Mouse (Mus musculus): ENCODE results near the gene Dgcr2. TPM values are rescaled to one million over a fixed set of nuclear protein-coding genes. Genes with fewer than 3 reads are reported as not detected.

Gene Dgcr2
- polyA plus RNA-seq, 1 experiment from 2014 or later = 88.5 TPM

DNA sequence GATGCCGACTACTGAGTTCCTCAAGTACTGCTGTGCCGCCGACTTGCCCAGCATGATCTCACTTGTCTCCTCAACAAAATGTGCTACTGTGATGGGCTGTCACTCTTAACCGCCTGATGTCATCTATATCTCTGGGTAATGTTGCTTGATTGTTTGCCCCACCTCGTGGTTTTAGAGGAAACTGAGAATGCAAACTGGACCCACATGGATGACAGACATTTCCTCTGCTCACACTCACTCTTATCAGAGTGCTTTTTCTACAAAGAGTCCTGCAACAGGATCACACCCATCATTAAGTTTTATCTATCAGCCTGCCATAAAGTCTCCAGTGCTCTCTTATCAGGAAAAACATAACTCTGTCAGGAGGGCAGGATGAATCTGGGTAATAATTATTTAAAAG is 27.1 kb downstream of the Dgcr2 start:
- Histone ChIP-seq H3K9ac (no peak overlapping the region), H3K4me1 (no peaks in the 10 kb centered on the region), H3K27me3 (no peaks in the 10 kb centered on the region), H3K9me3 (no peaks in the 10 kb centered on the region), H3K4me3 (no peak overlapping the region), H3K4me2 (no peak overlapping the region), H3K36me3 (peaks cover 45% of the 10 kb centered on the region), H3K27ac (no peak overlapping the region)
- 79% methylated on average over 5 of the region's 5 CpGs for WGBS
- no peak for ATAC-seq (ENCODE audit: insufficient number of reproducible peaks, low FRiP score, low TSS enrichment, low read depth)

DNA sequence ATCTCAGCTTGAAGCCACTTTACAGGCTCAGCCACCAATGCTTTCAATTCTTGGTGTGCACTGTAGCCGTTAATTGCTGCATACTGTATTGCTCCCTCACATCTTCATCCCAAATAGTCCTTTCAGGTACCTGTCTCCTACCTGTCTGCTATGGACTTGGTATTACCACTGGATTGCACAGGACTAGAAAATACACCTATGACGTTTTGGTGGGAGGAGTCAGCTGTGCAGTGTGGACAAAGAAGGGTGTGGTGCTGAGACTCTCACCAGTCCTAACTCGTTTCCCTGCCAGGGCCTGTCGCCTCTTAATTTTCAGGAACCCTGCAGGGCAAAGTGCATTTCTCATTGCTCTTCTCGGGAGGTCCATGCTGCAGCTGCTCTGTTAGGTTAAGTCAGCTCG is 32.6 kb downstream of the Dgcr2 start:
- no peak for ATAC-seq (ENCODE audit: insufficient number of reproducible peaks, low FRiP score, low TSS enrichment, low read depth)
- H3K27me3 ChIP-seq = no peaks in the 10 kb centered on the region
- WGBS = 52% methylated on average over 6 of the region's 6 CpGs
- H3K4me1 ChIP-seq = no peaks in the 10 kb centered on the region
- H3K36me3 ChIP-seq = peaks cover 47% of the 10 kb centered on the region
- H3K4me2 ChIP-seq = no peak overlapping the region
- no peak overlapping the region for H3K9ac ChIP-seq
- H3K9me3 ChIP-seq = no peaks in the 10 kb centered on the region
- H3K27ac ChIP-seq = no peak overlapping the region
- no peak overlapping the region for H3K4me3 ChIP-seq

GRCm38 (mm10) chr16:17865293-17865692 is 33.1 kb downstream of the Dgcr2 start:
- Histone ChIP-seq H3K27ac (no peak overlapping the region), H3K9me3 (no peaks in the 10 kb centered on the region), H3K4me2 (no peak overlapping the region), H3K4me1 (no peaks in the 10 kb centered on the region), H3K36me3 (peaks cover 47% of the 10 kb centered on the region), H3K9ac (no peak overlapping the region), H3K4me3 (no peak overlapping the region), H3K27me3 (no peaks in the 10 kb centered on the region)
- ATAC-seq (ENCODE audit: insufficient number of reproducible peaks, low FRiP score, low TSS enrichment, low read depth) = no peak
- WGBS = 87% methylated on average over 2 of the region's 2 CpGs

GRCm38 (mm10) chr16:17858592-17858991 is 39.8 kb downstream of the Dgcr2 start:
- Histone ChIP-seq H3K4me3 (no peak overlapping the region), H3K4me1 (no peaks in the 10 kb centered on the region), H3K27me3 (no peaks in the 10 kb centered on the region), H3K27ac (no peak overlapping the region), H3K9ac (no peak overlapping the region), H3K36me3 (peaks cover 76% of the 10 kb centered on the region), H3K9me3 (no peaks in the 10 kb centered on the region), H3K4me2 (no peak overlapping the region)
- no peak for ATAC-seq (ENCODE audit: insufficient number of reproducible peaks, low FRiP score, low TSS enrichment, low read depth)

DNA sequence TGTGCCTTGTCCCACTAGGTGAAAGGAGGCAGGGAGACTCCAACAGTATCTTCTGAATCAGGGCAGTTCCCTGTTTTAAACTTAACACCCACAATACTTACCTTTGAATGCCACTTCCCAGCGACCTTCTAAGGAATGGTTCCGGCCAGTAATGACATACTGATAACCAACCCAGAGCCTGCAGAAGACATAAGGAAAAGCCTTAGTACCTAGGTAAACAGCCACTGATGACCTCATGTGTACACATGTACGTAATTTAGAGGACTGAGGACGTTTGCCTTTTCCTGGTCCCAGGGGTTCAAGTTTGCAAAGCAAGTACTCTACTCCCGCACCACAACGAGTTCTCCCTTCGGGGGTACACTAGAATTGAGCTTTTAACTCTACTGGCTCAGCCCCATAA is 41.2 kb downstream of the Dgcr2 start:
- Histone ChIP-seq H3K9me3 (no peaks in the 10 kb centered on the region), H3K4me3 (no peak overlapping the region), H3K27me3 (no peaks in the 10 kb centered on the region), H3K9ac (no peak overlapping the region), H3K4me1 (no peaks in the 10 kb centered on the region), H3K4me2 (no peak overlapping the region), H3K27ac (no peak overlapping the region), H3K36me3 (peaks cover 81% of the 10 kb centered on the region)
- 90% methylated on average over 7 of the region's 7 CpGs for WGBS
- ATAC-seq (ENCODE audit: insufficient number of reproducible peaks, low FRiP score, low TSS enrichment, low read depth) = no peak

GRCm38 (mm10) chr16:17853263-17853662 is 45.1 kb downstream of the Dgcr2 start:
- H3K36me3 ChIP-seq = peaks cover 87% of the 10 kb centered on the region
- ATAC-seq (ENCODE audit: insufficient number of reproducible peaks, low FRiP score, low TSS enrichment, low read depth) = no peak
- H3K9me3 ChIP-seq = no peaks in the 10 kb centered on the region
- H3K4me2 ChIP-seq = no peak overlapping the region
- no peaks in the 10 kb centered on the region for H3K27me3 ChIP-seq
- no peak overlapping the region for H3K27ac ChIP-seq
- no peak overlapping the region for H3K4me3 ChIP-seq
- H3K4me1 ChIP-seq = no peaks in the 10 kb centered on the region
- no peak overlapping the region for H3K9ac ChIP-seq
- 74% methylated on average over 2 of the region's 2 CpGs for WGBS

GRCm38 (mm10) chr16:17851860-17852259 is 46.5 kb downstream of the Dgcr2 start:
- no peaks in the 10 kb centered on the region for H3K4me1 ChIP-seq
- H3K4me2 ChIP-seq = no peak overlapping the region
- no peak overlapping the region for H3K4me3 ChIP-seq
- H3K36me3 ChIP-seq = peaks cover 84% of the 10 kb centered on the region
- no peak overlapping the region for H3K27ac ChIP-seq
- no peaks in the 10 kb centered on the region for H3K9me3 ChIP-seq
- H3K27me3 ChIP-seq = no peaks in the 10 kb centered on the region
- H3K9ac ChIP-seq = no peak overlapping the region
- ATAC-seq (ENCODE audit: insufficient number of reproducible peaks, low FRiP score, low TSS enrichment, low read depth) = no peak
- 95% methylated on average over 1 of the region's 1 CpGs for WGBS

- Histone ChIP-seq H3K9me3 (no peaks in the 10 kb centered on the region), H3K27me3 (no peaks in the 10 kb centered on the region), H3K4me3 (no peak overlapping the region), H3K4me2 (no peak overlapping the region), H3K4me1 (no peaks in the 10 kb centered on the region), H3K27ac (no peak overlapping the region), H3K9ac (no peak overlapping the region), H3K36me3 (peaks cover 84% of the 10 kb centered on the region)
- 95% methylated on average over 5 of the region's 5 CpGs for WGBS
- ATAC-seq (ENCODE audit: insufficient number of reproducible peaks, low FRiP score, low TSS enrichment, low read depth) = no peak
Measured at GRCm38 (mm10) chr16:17851331-17851730, 47.0 kb downstream of the Dgcr2 start.

DNA sequence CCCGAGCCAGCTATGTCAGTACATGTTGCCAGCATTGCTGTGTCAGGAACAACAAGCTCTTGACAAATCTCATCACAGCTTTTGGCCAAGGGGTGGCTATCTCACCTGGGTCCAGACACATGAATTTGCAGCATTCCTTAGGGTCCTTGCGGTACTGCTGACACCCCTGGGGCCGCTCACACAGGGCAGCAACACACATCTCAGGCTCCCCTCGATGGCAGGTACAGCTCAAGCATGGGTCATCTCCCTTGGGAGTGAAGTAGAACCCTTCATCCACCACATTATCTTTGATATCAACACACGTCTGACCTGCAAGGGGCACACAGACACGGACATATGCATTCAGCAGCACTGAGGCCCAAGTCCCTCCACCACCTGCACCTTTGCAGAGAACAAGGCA is 48.9 kb downstream of the Dgcr2 start:
- Histone ChIP-seq H3K9ac (no peak overlapping the region), H3K9me3 (no peaks in the 10 kb centered on the region), H3K4me1 (no peaks in the 10 kb centered on the region), H3K27me3 (no peaks in the 10 kb centered on the region), H3K4me2 (no peak overlapping the region), H3K4me3 (no peak overlapping the region), H3K27ac (no peak overlapping the region), H3K36me3 (peaks cover 88% of the 10 kb centered on the region)
- ATAC-seq (ENCODE audit: insufficient number of reproducible peaks, low FRiP score, low TSS enrichment, low read depth) = no peak
- WGBS = 81% methylated on average over 6 of the region's 6 CpGs

DNA sequence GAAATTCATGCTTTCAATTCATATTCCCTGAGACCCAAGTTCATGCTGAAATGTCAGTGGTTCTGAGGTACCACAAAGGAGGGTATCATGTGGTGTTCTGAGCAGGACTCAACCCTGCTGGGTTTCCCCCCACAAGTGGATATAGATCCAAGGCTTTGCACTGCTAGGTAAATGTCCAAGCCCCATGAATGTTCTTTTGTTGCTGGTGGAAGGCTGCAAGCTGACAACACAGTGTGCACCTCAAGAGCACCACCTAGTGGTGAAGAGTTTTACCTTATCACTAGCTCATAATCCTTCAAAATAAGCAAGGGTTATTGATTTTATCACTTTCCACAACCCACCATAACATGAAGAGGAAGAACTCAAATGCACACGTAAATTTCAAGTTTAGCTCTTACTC is 49.4 kb downstream of the Dgcr2 start:
- ATAC-seq (ENCODE audit: insufficient number of reproducible peaks, low FRiP score, low TSS enrichment, low read depth) = no peak
- H3K4me2 ChIP-seq = no peak overlapping the region
- WGBS = 18% methylated on average over 1 of the region's 1 CpGs
- no peak overlapping the region for H3K9ac ChIP-seq
- H3K27ac ChIP-seq = no peak overlapping the region
- H3K4me3 ChIP-seq = no peak overlapping the region
- no peaks in the 10 kb centered on the region for H3K27me3 ChIP-seq
- H3K4me1 ChIP-seq = no peaks in the 10 kb centered on the region
- H3K9me3 ChIP-seq = no peaks in the 10 kb centered on the region
- peaks cover 88% of the 10 kb centered on the region for H3K36me3 ChIP-seq

DNA sequence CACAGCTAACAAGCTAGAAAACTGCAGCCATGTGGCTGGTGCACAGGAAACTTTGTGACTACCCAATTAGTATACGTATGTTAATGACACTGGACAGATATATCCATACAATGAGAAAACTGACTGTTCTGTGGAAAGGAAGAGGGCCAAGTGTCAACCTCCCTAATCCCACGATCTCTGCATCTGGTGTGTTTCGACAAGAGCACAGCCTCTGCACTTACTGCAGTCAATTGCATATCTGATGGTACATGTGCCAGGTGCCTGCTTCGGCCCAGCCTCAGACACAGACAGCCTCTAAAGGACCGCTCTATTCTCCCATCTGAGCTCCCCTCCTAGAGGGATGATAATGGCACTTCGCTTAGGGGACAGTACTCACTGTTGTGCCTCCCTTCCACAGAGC is 49.9 kb downstream of the Dgcr2 start:
- Histone ChIP-seq H3K27me3 (no peaks in the 10 kb centered on the region), H3K9me3 (no peaks in the 10 kb centered on the region), H3K4me1 (no peaks in the 10 kb centered on the region), H3K36me3 (peaks cover 89% of the 10 kb centered on the region), H3K4me3 (no peak overlapping the region), H3K27ac (no peak overlapping the region), H3K4me2 (no peak overlapping the region), H3K9ac (no peak overlapping the region)
- 91% methylated on average over 6 of the region's 6 CpGs for WGBS
- no peak for ATAC-seq (ENCODE audit: insufficient number of reproducible peaks, low FRiP score, low TSS enrichment, low read depth)

DNA sequence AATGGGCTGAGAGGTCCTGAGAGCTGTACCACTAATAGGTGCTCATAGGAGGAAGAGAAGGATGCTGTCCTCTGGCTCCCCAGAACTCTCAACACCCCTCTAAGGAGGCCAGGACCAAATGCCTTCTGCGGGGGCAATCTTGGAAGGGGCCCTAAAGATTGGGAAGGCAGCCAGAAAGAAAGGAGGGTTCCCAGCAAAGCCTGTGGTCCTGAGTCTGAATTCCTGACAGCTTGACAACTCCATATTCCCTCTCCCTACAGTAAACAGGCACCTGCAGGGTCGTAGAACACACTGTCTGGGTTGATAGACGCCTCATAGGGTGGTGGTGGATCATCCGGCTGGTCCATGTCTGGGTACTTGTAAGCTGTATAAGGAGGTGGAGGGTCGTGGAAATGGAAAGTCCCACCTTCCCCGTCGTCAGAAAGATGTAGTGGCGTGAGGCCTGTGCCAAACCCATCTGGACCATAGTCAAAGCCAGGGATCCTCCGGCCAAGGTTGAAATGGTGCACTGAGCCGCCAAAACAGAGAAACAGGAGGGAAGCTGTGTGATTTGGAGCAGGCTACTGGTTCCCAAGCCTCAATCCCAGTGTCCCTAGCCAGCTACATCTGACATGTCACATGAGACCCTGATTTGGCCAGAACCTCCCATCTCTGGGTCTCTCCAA is 54.5 kb downstream of the Dgcr2 start:
- ATAC-seq (ENCODE audit: insufficient number of reproducible peaks, low FRiP score, low TSS enrichment, low read depth) = no peak
- H3K36me3 ChIP-seq = peaks cover 90% of the 10 kb centered on the region
- 89% methylated on average over 10 of the region's 10 CpGs for WGBS

DNA sequence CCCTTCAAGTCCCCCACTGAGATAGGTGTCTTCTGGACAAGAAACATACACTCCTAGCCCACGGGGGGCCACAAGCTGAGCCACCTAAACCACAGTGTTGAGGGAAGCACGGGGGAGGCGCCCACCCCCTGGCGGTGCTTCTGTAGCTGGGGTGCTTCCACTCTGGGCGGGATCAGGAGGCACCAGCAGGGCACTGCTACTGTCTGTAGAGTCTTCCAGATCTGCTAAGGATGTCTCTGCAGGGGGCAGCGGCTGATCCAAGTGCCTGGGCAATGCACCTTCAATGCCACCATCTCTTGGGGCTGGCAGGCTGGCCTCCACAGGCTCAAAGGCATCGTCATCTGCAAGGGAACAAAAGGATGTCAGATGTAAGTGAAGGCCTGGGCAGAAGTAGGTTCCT is 55.9 kb downstream of the Dgcr2 start:
- Histone ChIP-seq H3K4me1 (no peaks in the 10 kb centered on the region), H3K9ac (no peak overlapping the region), H3K27ac (no peak overlapping the region), H3K4me2 (no peak overlapping the region), H3K36me3 (peaks cover 81% of the 10 kb centered on the region), H3K9me3 (no peaks in the 10 kb centered on the region), H3K4me3 (no peak overlapping the region), H3K27me3 (peaks cover under 1% of the 10 kb centered on the region; the same call in 1 of the 2 replicates)
- 88% methylated on average over 7 of the region's 7 CpGs for WGBS
- no peak for ATAC-seq (ENCODE audit: insufficient number of reproducible peaks, low FRiP score, low TSS enrichment, low read depth)

More for the DNA sequence above, 54.5 kb downstream of the Dgcr2 start:
- no peaks in the 10 kb centered on the region for H3K27me3 ChIP-seq
- no peak overlapping the region for H3K9ac ChIP-seq
- H3K9me3 ChIP-seq = no peaks in the 10 kb centered on the region
- H3K4me3 ChIP-seq = no peak overlapping the region
- no peak overlapping the region for H3K27ac ChIP-seq
- H3K4me1 ChIP-seq = no peaks in the 10 kb centered on the region
- no peak overlapping the region for H3K4me2 ChIP-seq

Measured in limb, embryonic 15.5 days (tissue).